Comparison of ENCODE assay signal across 8 mouse cellular contexts in the genomic region with DNA sequence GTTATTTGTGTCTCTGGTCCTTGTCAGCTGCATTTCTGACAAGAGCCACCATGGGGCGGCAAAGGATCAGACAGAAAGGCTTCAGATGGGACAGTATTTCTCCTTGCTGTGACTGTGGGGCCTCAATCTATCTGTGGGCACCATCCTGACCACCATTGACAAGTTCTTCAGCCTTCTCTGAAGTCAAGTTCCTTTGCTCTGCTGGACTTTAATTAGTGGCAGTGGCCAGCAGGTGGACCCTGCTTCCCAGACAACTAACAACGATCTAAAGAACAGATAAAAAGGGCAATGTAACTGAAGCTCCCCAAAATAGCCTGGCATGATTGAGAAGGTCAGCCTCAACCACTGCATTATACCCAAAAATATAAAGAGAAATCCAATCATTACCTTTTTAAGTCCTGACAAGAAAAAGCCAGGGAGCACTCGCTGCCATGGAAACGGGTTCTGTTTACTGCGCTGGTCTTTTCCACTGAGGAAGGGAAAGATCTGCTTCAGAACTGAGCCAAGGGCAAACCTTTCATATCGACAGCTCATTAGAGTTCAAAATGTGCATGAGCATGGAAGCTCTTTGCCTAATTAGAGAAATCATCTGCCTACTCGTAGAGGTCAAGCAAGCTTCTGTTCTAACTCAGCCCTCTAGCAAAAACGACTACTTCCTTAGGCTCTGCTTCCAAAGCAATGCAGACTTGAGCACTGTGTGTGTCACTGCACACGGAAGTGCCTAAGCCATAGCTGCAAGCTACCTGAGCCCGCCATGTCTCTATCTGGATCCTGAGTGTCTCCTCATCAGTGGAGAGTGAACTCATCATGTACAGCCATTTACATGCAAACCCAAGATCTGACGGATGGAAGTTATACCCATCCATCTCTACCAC.
A peak's percentile ranks its signal among the peaks of the same experiment; 100 is the strongest.
DNase-seq lines count a peak whose midpoint lies in the region; ATAC-seq and TF ChIP-seq lines count a peak whose summit lies in the region.

No protein-coding gene starts in this region.

- no peak overlapping the region for H3K4me2 ChIP-seq in kidney, postnatal 0 days (ENCODE audit: low read length)
- H3K4me2 ChIP-seq in kidney, embryonic 15.5 days: no peak overlapping the region

- H3K27ac ChIP-seq in kidney, postnatal 0 days: no peak overlapping the region
- no peak overlapping the region for H3K27ac ChIP-seq in kidney, embryonic 15.5 days

- H3K9me3 ChIP-seq in kidney, postnatal 0 days (replicated peaks; ENCODE audit: low read length): no peaks in the 10 kb centered on the region
- H3K9me3 ChIP-seq in kidney, embryonic 15.5 days (replicated peaks): no peaks in the 10 kb centered on the region

- DNase-seq in kidney, postnatal 0 days (ENCODE audit: low spot score): peak; percentile 16
- peak; percentile 27 for DNase-seq in ZHBTc4 (ENCODE audit: low read depth, low spot score)
- DNase-seq in embryo, embryonic 10.5 days (ENCODE audit: low spot score): peak; percentile 34
- DNase-seq in layer of hippocampus, adult 11-12 months (ENCODE audit: low spot score): peak; percentile 56
- peak; percentile 6 for DNase-seq in retina, postnatal 7 days (ENCODE audit: low read depth, low spot score)
- no peak for DNase-seq in gastrocnemius, postnatal 10 days

- no peaks in the 10 kb centered on the region for H3K27me3 ChIP-seq in kidney, postnatal 0 days (ENCODE audit: insufficient read depth, low read length)
- H3K27me3 ChIP-seq in kidney, embryonic 15.5 days: no peaks in the 10 kb centered on the region

- TF ChIP-seq CTCF in kidney, postnatal 0 days (IDR thresholded peaks at IDR 0.05; ENCODE audit: low read depth): peak; percentile 61

- 73% methylated on average over 11 of the region's 11 CpGs for WGBS in kidney, postnatal 0 days
- WGBS in kidney, embryonic 15.5 days: 75% methylated on average over 11 of the region's 11 CpGs

- no peaks in the 10 kb centered on the region for H3K4me1 ChIP-seq in kidney, postnatal 0 days (replicated peaks; ENCODE audit: insufficient read depth, low read length)
- no peaks in the 10 kb centered on the region for H3K4me1 ChIP-seq in kidney, embryonic 15.5 days

- no peak for ATAC-seq in kidney, postnatal 0 days (replicated peaks; ENCODE audit: low FRiP score, low read depth)
- ATAC-seq in kidney, embryonic 15.5 days (replicated peaks; ENCODE audit: low FRiP score): no peak
- no peak for ATAC-seq in megakaryocyte progenitor cell, adult 5-6 weeks (replicated peaks; ENCODE audit: poor library complexity)

- H3K4me3 ChIP-seq in kidney, postnatal 0 days (replicated peaks; ENCODE audit: low read depth, low read length): no peak overlapping the region
- H3K4me3 ChIP-seq in kidney, embryonic 15.5 days (replicated peaks): no peak overlapping the region

- no peak overlapping the region for H3K9ac ChIP-seq in kidney, postnatal 0 days (ENCODE audit: low read depth, low read length)
- no peak overlapping the region for H3K9ac ChIP-seq in kidney, embryonic 15.5 days

- no peaks in the 10 kb centered on the region for H3K36me3 ChIP-seq in kidney, postnatal 0 days (ENCODE audit: insufficient read depth, low read length)
- H3K36me3 ChIP-seq in kidney, embryonic 15.5 days: no peaks in the 10 kb centered on the region
